Mouse (Mus musculus): ENCODE results near the gene Acsl3.

The Acsl3 gene
- long read RNA-seq, experiment 1, partial matches to known transcripts: 2 of 6 reads
- long read RNA-seq, experiment 1, other reads (novel, unspliced or antisense): 0 of 6 reads
- long read RNA-seq, experiment 2, partial matches to known transcripts: 2 of 7 reads
- long read RNA-seq, experiment 2, other reads (novel, unspliced or antisense): 2 of 7 reads

GRCm38 (mm10) chr1:78657671-78658440 is at the start of gene Acsl3, which contains the start of gene Utp14b:
Acsl3 (plus strand) TSS chr1:78657825.
Utp14b (plus strand) TSS chr1:78658038.
- intact Hi-C loops (cut with DNase I): loop anchor here (10.0 kb wide), 1 partner anchor 123 kb away; no protein-coding TSS in a partner anchor

GRCm38 (mm10) chr1:78609134-78609907 is 48.3 kb upstream of the Acsl3 start:
- intact Hi-C loops (cut with DNase I): no loop called here

- intact Hi-C loops (cut with DNase I): no loop called here
Observed at GRCm38 (mm10) chr1:78611039-78611438, 46.6 kb upstream of the Acsl3 start.

GRCm38 (mm10) chr1:78612959-78613358 is 44.7 kb upstream of the Acsl3 start:
- intact Hi-C loops (cut with DNase I): no loop called here

- intact Hi-C loops (cut with DNase I): no loop called here
Observed at GRCm38 (mm10) chr1:78624352-78624751, 33.3 kb upstream of the Acsl3 start.

- intact Hi-C loops (cut with DNase I): no loop called here
Observed at GRCm38 (mm10) chr1:78634486-78634885, 23.1 kb upstream of the Acsl3 start.

- intact Hi-C loops (cut with DNase I): no loop called here
Observed at GRCm38 (mm10) chr1:78640871-78641270, 16.8 kb upstream of the Acsl3 start.

- intact Hi-C loops (cut with DNase I): no loop called here
Observed at GRCm38 (mm10) chr1:78641791-78642190, 15.8 kb upstream of the Acsl3 start.

- intact Hi-C loops (cut with DNase I): no loop called here
Observed at GRCm38 (mm10) chr1:78642197-78642596, 15.4 kb upstream of the Acsl3 start.

GRCm38 (mm10) chr1:78647317-78647885 is 10.2 kb upstream of the Acsl3 start:
- intact Hi-C loops (cut with DNase I): no loop called here

- intact Hi-C loops (cut with DNase I): loop anchor here (10.0 kb wide), 1 partner anchor 115 kb away; no protein-coding TSS in a partner anchor
Observed at GRCm38 (mm10) chr1:78649269-78650061, 8.2 kb upstream of the Acsl3 start.

GRCm38 (mm10) chr1:78656472-78656871 is 1.2 kb upstream of the Acsl3 start:
- intact Hi-C loops (cut with DNase I): loop anchor here (10.0 kb wide), 1 partner anchor 122 kb away; no protein-coding TSS in a partner anchor

GRCm38 (mm10) chr1:78657021-78657629 is 500 bp upstream of the Acsl3 start:
- intact Hi-C loops (cut with DNase I): loop anchor here (10.0 kb wide), 1 partner anchor 122 kb away; no protein-coding TSS in a partner anchor

GRCm38 (mm10) chr1:78658441-78659269 is 1.0 kb downstream of the Acsl3 start:
- intact Hi-C loops (cut with DNase I): loop anchor here (10.0 kb wide), 1 partner anchor 124 kb away; no protein-coding TSS in a partner anchor

- intact Hi-C loops (cut with DNase I): loop anchor here (10.0 kb wide), 1 partner anchor 125 kb away; no protein-coding TSS in a partner anchor
Observed at GRCm38 (mm10) chr1:78659270-78659823, 1.7 kb downstream of the Acsl3 start.

- intact Hi-C loops (cut with DNase I): no loop called here
Observed at GRCm38 (mm10) chr1:78664326-78664725, 6.7 kb downstream of the Acsl3 start.

- intact Hi-C loops (cut with DNase I): no loop called here
Observed at GRCm38 (mm10) chr1:78665954-78666499, 8.4 kb downstream of the Acsl3 start.

- intact Hi-C loops (cut with DNase I): no loop called here
Observed at GRCm38 (mm10) chr1:78666585-78666984, 9.0 kb downstream of the Acsl3 start.

All from adrenal gland (tissue).